11 mouse cellular contexts compared by ENCODE assay signal in genomic region chrX:18165121-18165520, GRCm38 (mm10). TPM values are rescaled to one million over a fixed set of nuclear protein-coding genes. Genes with fewer than 3 reads are reported as not detected.
A peak's percentile ranks its signal among the peaks of the same experiment; 100 is the strongest.
DNase-seq lines count a peak whose midpoint lies in the region; ATAC-seq and TF ChIP-seq lines count a peak whose summit lies in the region.
"Had no signal": no experiment of that assay in that cellular context is flagged by ENCODE, and none has a peak within 500 bp of the region (broad histone marks: within the 10 kb centered on the region; RNA-seq: fewer than 3 reads in every experiment).

No protein-coding gene starts in this region.

- no peak for TF ChIP-seq RAD21 in MEL (IDR thresholded peaks at IDR 0.05; ENCODE audit: low read depth, low read length)

- no peaks in the 10 kb centered on the region for H3K27me3 ChIP-seq in intestine, embryonic 14.5 days (replicated peaks; ENCODE audit: control insufficient read depth, insufficient read depth, low read length)
- H3K27me3 ChIP-seq in intestine, embryonic 15.5 days (replicated peaks): no peaks in the 10 kb centered on the region
- H3K27me3 ChIP-seq in MEL (ENCODE audit: control insufficient read depth in 1 of 2, insufficient read depth in 2 of 2, low read length in 2 of 2): no peaks in the 10 kb centered on the region
- no peaks in the 10 kb centered on the region for H3K27me3 ChIP-seq in forebrain, postnatal 0 days (ENCODE audit: insufficient read depth, low read length)
- H3K27me3 ChIP-seq in midbrain, embryonic 12.5 days: no peaks in the 10 kb centered on the region

- no peak for TF ChIP-seq POLR2A in MEL (IDR thresholded peaks at IDR 0.05; ENCODE audit: control insufficient read depth in 1 of 2, insufficient read depth in 1 of 2, low read depth in 1 of 2, low read length in 2 of 2, poor library complexity in 1 of 2)

- H3K9ac ChIP-seq in intestine, embryonic 14.5 days (ENCODE audit: low read length): no peak overlapping the region
- H3K9ac ChIP-seq in intestine, embryonic 15.5 days: no peak overlapping the region
- peak overlapping the region; percentile 99; the same call in 1 of the 2 replicates for H3K9ac ChIP-seq in MEL (ENCODE audit: control insufficient read depth, low read depth, low read length, poor library complexity, severe bottlenecking)
- H3K9ac ChIP-seq in forebrain, postnatal 0 days: no peak overlapping the region
- H3K9ac ChIP-seq in midbrain, embryonic 12.5 days (replicated peaks): no peak overlapping the region

- WGBS in intestine, embryonic 14.5 days: 62% methylated on average over 2 of the region's 2 CpGs
- 62% methylated on average over 2 of the region's 2 CpGs for WGBS in intestine, embryonic 15.5 days
- 64% methylated on average over 2 of the region's 2 CpGs for WGBS in forebrain, postnatal 0 days
- 78% methylated on average over 2 of the region's 2 CpGs for WGBS in midbrain, embryonic 12.5 days

- H3K9me3 ChIP-seq in intestine, embryonic 14.5 days (ENCODE audit: control insufficient read depth, low read length): no peaks in the 10 kb centered on the region
- H3K9me3 ChIP-seq in intestine, embryonic 15.5 days: no peaks in the 10 kb centered on the region
- no peaks in the 10 kb centered on the region for H3K9me3 ChIP-seq in MEL (replicated peaks; ENCODE audit: insufficient read depth, low read length)
- no peaks in the 10 kb centered on the region for H3K9me3 ChIP-seq in forebrain, postnatal 0 days (ENCODE audit: low read length)
- no peaks in the 10 kb centered on the region for H3K9me3 ChIP-seq in midbrain, embryonic 12.5 days

- ATAC-seq in intestine, embryonic 14.5 days (replicated peaks; ENCODE audit: low FRiP score, low TSS enrichment, low read depth): no peak
- ATAC-seq in intestine, embryonic 15.5 days: no peak
- no peak for ATAC-seq in forebrain, postnatal 0 days
- no peak for ATAC-seq in midbrain, embryonic 12.5 days (ENCODE audit: low FRiP score, low read depth)

- H3K4me3 ChIP-seq in intestine, embryonic 14.5 days (ENCODE audit: low read depth, low read length): peak overlapping the region; percentile 70
- no peak overlapping the region for H3K4me3 ChIP-seq in intestine, embryonic 15.5 days (replicated peaks)
- H3K4me3 ChIP-seq in MEL (ENCODE audit: control insufficient read depth in 1 of 2, insufficient read depth in 1 of 2, low read depth in 2 of 2, low read length in 2 of 2): peak overlapping the region in 1 of 2 experiments; percentile 99; a peak in 2 of 4 replicates
- H3K4me3 ChIP-seq in forebrain, postnatal 0 days (ENCODE audit: low read depth, low read length): peak overlapping the region; percentile 84; the same call in 1 of the 2 replicates
- H3K4me3 ChIP-seq in midbrain, embryonic 12.5 days: peak overlapping the region; percentile 85; the same call in 1 of the 2 replicates

- no peak for DNase-seq in intestine, embryonic 14.5 days (ENCODE audit: low spot score)
- peak; percentile 35 for DNase-seq in MEL (ENCODE audit: low read depth, low spot score)
- no peak for DNase-seq in forebrain, postnatal 0 days
- DNase-seq in urinary bladder, postnatal 36 days (ENCODE audit: low spot score in 2 of 2): no peak
- DNase-seq in gastrocnemius, postnatal 4 days (ENCODE audit: low spot score in 2 of 2): no peak
- DNase-seq: thymus, adult 2 months had no signal

- TF ChIP-seq EP300 in MEL (IDR thresholded peaks at IDR 0.05; ENCODE audit: low read depth in 1 of 2, low read length in 2 of 2): peak; percentile 10 to 16; a peak in 1 of 4 replicates

- H3K4me1 ChIP-seq in intestine, embryonic 14.5 days (replicated peaks; ENCODE audit: control insufficient read depth, insufficient read depth, low read length): no peaks in the 10 kb centered on the region
- H3K4me1 ChIP-seq in intestine, embryonic 15.5 days (replicated peaks): no peaks in the 10 kb centered on the region
- H3K4me1 ChIP-seq in MEL (ENCODE audit: control insufficient read depth in 1 of 2, insufficient read depth in 2 of 2, low read length in 2 of 2): peaks cover 8 to 10% of the 10 kb centered on the region in 2 experiments; a peak in 3 of 4 replicates
- H3K4me1 ChIP-seq in forebrain, postnatal 0 days (ENCODE audit: insufficient read depth): no peaks in the 10 kb centered on the region
- H3K4me1 ChIP-seq in midbrain, embryonic 12.5 days: no peaks in the 10 kb centered on the region

- H3K36me3 ChIP-seq in intestine, embryonic 14.5 days (ENCODE audit: control insufficient read depth, insufficient read depth, low read length): no peaks in the 10 kb centered on the region
- H3K36me3 ChIP-seq in intestine, embryonic 15.5 days: no peaks in the 10 kb centered on the region
- H3K36me3 ChIP-seq in MEL (ENCODE audit: control insufficient read depth in 1 of 2, insufficient read depth in 2 of 2, low read length in 2 of 2): peaks cover 6 to 13% of the 10 kb centered on the region in 2 experiments; a peak in 3 of 4 replicates
- no peaks in the 10 kb centered on the region for H3K36me3 ChIP-seq in forebrain, postnatal 0 days (ENCODE audit: insufficient read depth)
- no peaks in the 10 kb centered on the region for H3K36me3 ChIP-seq in midbrain, embryonic 12.5 days

- H3K4me2 ChIP-seq in intestine, embryonic 14.5 days (ENCODE audit: low read length): peak overlapping the region; percentile 55
- no peak overlapping the region for H3K4me2 ChIP-seq in intestine, embryonic 15.5 days (replicated peaks)
- peak overlapping the region; percentile 57; the same call in 1 of the 2 replicates for H3K4me2 ChIP-seq in forebrain, postnatal 0 days (ENCODE audit: low read depth)
- peak overlapping the region; percentile 58; the same call in 1 of the 2 replicates for H3K4me2 ChIP-seq in midbrain, embryonic 12.5 days (replicated peaks)

- peaks cover 48% of the 10 kb centered on the region for H3K79me2 ChIP-seq in MEL (ENCODE audit: control insufficient read depth, insufficient read depth, low read length, poor library complexity)

- TF ChIP-seq CTCF in MEL (IDR thresholded peaks at IDR 0.05 in 2 of 3, conservative IDR thresholded peaks at IDR 0.05 in 1 of 3; ENCODE audit: control insufficient read depth in 1 of 3, insufficient read depth in 1 of 3, low read depth in 2 of 3, low read length in 3 of 3, poor library complexity in 1 of 3, severe bottlenecking in 1 of 3): no peak
- TF ChIP-seq CTCF in forebrain, postnatal 0 days (IDR thresholded peaks at IDR 0.05; ENCODE audit: low read depth): no peak

- no peak overlapping the region for H3K27ac ChIP-seq in intestine, embryonic 14.5 days (ENCODE audit: low read depth)
- H3K27ac ChIP-seq in intestine, embryonic 15.5 days: no peak overlapping the region
- H3K27ac ChIP-seq in MEL (ENCODE audit: control insufficient read depth, low read depth, low read length): no peak overlapping the region
- no peak overlapping the region for H3K27ac ChIP-seq in forebrain, postnatal 0 days (ENCODE audit: low read depth, low read length)
- H3K27ac ChIP-seq in midbrain, embryonic 12.5 days (replicated peaks): no peak overlapping the region

TF ChIP-seq in MEL, 35 proteins besides CTCF, POLR2A, EP300 and RAD21 (continues in another document):
- TF ChIP-seq POLR2AphosphoS2 (IDR thresholded peaks at IDR 0.05; ENCODE audit: low read length): no peak
- no peak for TF ChIP-seq NELFE (IDR thresholded peaks at IDR 0.05; ENCODE audit: low read depth, low read length)
- no peak for TF ChIP-seq USF2 (IDR thresholded peaks at IDR 0.05; ENCODE audit: borderline replicate concordance in 1 of 2, insufficient read depth in 1 of 2, low read depth in 1 of 2, low read length in 2 of 2)
- no peak for TF ChIP-seq SMC3 (IDR thresholded peaks at IDR 0.05; ENCODE audit: low read depth, low read length)
- no peak for TF ChIP-seq BHLHE40 (IDR thresholded peaks at IDR 0.05; ENCODE audit: borderline replicate concordance, low read depth, low read length)
- no peak for TF ChIP-seq MYC (IDR thresholded peaks at IDR 0.05; ENCODE audit: low read depth, low read length)
- no peak for TF ChIP-seq ZKSCAN1 (IDR thresholded peaks at IDR 0.05; ENCODE audit: low read depth, low read length)
- no peak for TF ChIP-seq MAFK (IDR thresholded peaks at IDR 0.05; ENCODE audit: borderline replicate concordance, low read depth, low read length)
- no peak for TF ChIP-seq GABPA (IDR thresholded peaks at IDR 0.05; ENCODE audit: low read depth, low read length)
- no peak for TF ChIP-seq MAZ (IDR thresholded peaks at IDR 0.05; ENCODE audit: low read depth, low read length)
- TF ChIP-seq RCOR1 (IDR thresholded peaks at IDR 0.05; ENCODE audit: low read depth, low read length): no peak
- no peak for TF ChIP-seq USF1 (IDR thresholded peaks at IDR 0.05; ENCODE audit: low read depth, low read length)
- no peak for TF ChIP-seq TBP (IDR thresholded peaks at IDR 0.05; ENCODE audit: low read depth, low read length)
- TF ChIP-seq KAT2A (conservative IDR thresholded peaks at IDR 0.05; ENCODE audit: low read depth, low read length): no peak
- TF ChIP-seq TAL1 (IDR thresholded peaks at IDR 0.05; ENCODE audit: low read length): no peak
- peak; percentile 59 for TF ChIP-seq ETS1 (IDR thresholded peaks at IDR 0.05; ENCODE audit: low read depth, low read length)
- TF ChIP-seq GATA1 (IDR thresholded peaks at IDR 0.05; ENCODE audit: low read depth, low read length): peak; percentile 48; the same call in 1 of the 2 replicates

RNA-seq across cellular contexts. Expression of gene Kdm6a, which starts 2.7 kb away (rescaled TPM):
- polyA plus RNA-seq in intestine, embryonic 14.5 days (2014; fragmentation: Nextera tagmentation; extraction: Ambion mirVana): 21.5 and 34.2 TPM in 2 replicates
- polyA plus RNA-seq in intestine, embryonic 15.5 days (2015; fragmentation: Nextera tagmentation; extraction: Ambion mirVana): 14.4 and 17.3 TPM in 2 replicates
- total RNA-seq in MEL (2012; rRNA removed): 19.6 and 22.9 TPM in 2 replicates
- 10 to 100 TPM in 1 of 2 experiments, not detected in 1; 20.1 TPM for polyA plus RNA-seq in MEL (2012; ENCODE audit: insufficient read depth in 1 of 2, insufficient read length in 2 of 2, low read depth in 1 of 2, low replicate concordance in 2 of 2, missing spikeins in 1 of 2)
- 34.8 and 53.9 TPM in 2 replicates for total RNA-seq in forebrain, postnatal 0 days (2014; rRNA removed)
- polyA plus RNA-seq in forebrain, postnatal 0 days (2015; fragmentation: Nextera tagmentation; extraction: Ambion mirVana): 10.5 and 11.1 TPM in 2 replicates
- 35.3 and 39.0 TPM in 2 replicates for polyA plus RNA-seq in midbrain, embryonic 12.5 days (2016; fragmentation: Nextera tagmentation; extraction: Ambion mirVana)
- total RNA-seq in gastrocnemius, postnatal 4 days (2021): 10 to 100 TPM; 32.1 to 50.2 TPM

RNA-seq across cellular contexts. Expression of gene Dusp21, which starts 19.5 kb away (rescaled TPM):
- polyA plus RNA-seq in intestine, embryonic 14.5 days (2014; fragmentation: Nextera tagmentation; extraction: Ambion mirVana): not detected in 2 replicates
- polyA plus RNA-seq in intestine, embryonic 15.5 days (2015; fragmentation: Nextera tagmentation; extraction: Ambion mirVana): not detected in 2 replicates
- not detected in 2 replicates for total RNA-seq in MEL (2012; rRNA removed)
- not detected for polyA plus RNA-seq in MEL (2012; ENCODE audit: insufficient read depth in 1 of 2, insufficient read length in 2 of 2, low read depth in 1 of 2, low replicate concordance in 2 of 2, missing spikeins in 1 of 2)
- total RNA-seq in forebrain, postnatal 0 days (2014; rRNA removed): not detected in 2 replicates
- polyA plus RNA-seq in forebrain, postnatal 0 days (2015; fragmentation: Nextera tagmentation; extraction: Ambion mirVana): not detected in 2 replicates
- polyA plus RNA-seq in midbrain, embryonic 12.5 days (2016; fragmentation: Nextera tagmentation; extraction: Ambion mirVana): not detected in 2 replicates
- total RNA-seq in gastrocnemius, postnatal 4 days (2021): not detected
- total RNA-seq: left cerebral cortex, adult 8-10 months; monocyte, adult 5-6 weeks had no signal
- polyA plus RNA-seq: heart, embryonic 16.5 days; thymus, adult 2 months had no signal
